Mouse (Mus musculus): ENCODE results near the gene Ddb2. TPM values are rescaled to one million over a fixed set of nuclear protein-coding genes. Genes with fewer than 3 reads are reported as not detected.

Ddb2 gene
- total and polyA plus RNA-seq, 2 experiments: 4.4 to 7.9 TPM

DNA sequence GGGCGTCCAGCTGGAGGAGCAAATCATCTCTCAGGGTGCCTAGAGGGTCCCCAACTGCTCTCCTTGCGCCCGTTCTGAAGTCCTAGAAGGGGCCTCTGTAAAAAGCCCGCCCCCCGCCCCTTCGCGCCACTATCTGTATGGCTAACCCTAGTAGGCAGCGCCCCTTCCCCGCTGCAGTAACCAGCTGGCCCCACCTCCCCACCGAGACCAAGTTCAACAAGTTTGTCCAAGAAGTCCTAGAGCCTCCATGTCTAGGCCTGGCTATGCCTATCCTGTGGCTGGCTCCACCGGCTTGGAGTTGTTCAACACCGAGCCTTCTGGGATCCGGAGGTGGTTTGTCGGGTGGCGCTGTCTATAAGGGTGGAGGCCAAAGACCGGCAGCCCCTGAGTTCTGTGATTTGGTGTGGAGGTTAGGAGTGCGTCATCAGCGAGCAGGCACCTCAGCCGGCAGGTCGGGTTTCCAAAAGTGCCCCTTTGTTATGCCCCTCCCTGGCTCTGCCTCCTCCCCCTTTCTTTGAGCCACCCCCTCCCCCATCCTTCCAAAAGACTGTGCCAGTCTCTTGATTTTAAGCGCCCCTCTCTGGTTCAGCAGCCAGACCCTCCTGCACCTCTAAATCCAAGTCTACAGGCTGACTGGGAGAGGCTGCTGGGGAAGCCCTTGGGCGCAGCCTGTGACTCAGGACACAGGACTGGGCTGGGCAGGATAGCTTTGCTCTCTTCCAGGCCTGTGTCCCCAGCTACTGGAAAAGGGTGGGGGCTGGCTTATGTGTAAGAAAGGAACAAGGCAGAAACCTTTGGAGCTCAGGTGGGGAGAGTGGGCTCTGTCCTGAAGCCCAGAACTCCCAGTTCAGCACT lies 20.6 kb upstream of the Ddb2 start:
- 2% methylated on average over 22 of the region's 22 CpGs for WGBS
- Histone ChIP-seq H3K4me1 (ENCODE audit: control insufficient read depth, insufficient read depth, low read length) (peaks cover 12% of the 10 kb centered on the region), H3K4me3 (ENCODE audit: insufficient read depth, low read depth, low read length) (peak overlapping the region; percentile 98), H3K27me3 (ENCODE audit: control insufficient read depth, insufficient read depth, low read length) (no peaks in the 10 kb centered on the region), H3K79me2 (ENCODE audit: control insufficient read depth, insufficient read depth, low read length) (peaks cover 14% of the 10 kb centered on the region; the same call in 1 of the 2 replicates), H3K27ac (replicated peaks; ENCODE audit: insufficient read depth, low read depth, low read length) (peak overlapping the region; percentile 88), H3K36me3 (ENCODE audit: control insufficient read depth, insufficient read depth, low read length) (peaks cover 9% of the 10 kb centered on the region; the same call in 1 of the 2 replicates), H3K9ac (ENCODE audit: low read depth, low read length) (peak overlapping the region; percentile 98)
- DNase-seq (ENCODE audit: extremely low read depth, low read depth, low spot score): peak; percentile 68
- TF ChIP-seq CTCF (IDR thresholded peaks at IDR 0.05; ENCODE audit: low read depth, low read length) (no peak), POLR2A (IDR thresholded peaks at IDR 0.05; ENCODE audit: extremely low read depth, insufficient read depth, low read length) (no peak)

DNA sequence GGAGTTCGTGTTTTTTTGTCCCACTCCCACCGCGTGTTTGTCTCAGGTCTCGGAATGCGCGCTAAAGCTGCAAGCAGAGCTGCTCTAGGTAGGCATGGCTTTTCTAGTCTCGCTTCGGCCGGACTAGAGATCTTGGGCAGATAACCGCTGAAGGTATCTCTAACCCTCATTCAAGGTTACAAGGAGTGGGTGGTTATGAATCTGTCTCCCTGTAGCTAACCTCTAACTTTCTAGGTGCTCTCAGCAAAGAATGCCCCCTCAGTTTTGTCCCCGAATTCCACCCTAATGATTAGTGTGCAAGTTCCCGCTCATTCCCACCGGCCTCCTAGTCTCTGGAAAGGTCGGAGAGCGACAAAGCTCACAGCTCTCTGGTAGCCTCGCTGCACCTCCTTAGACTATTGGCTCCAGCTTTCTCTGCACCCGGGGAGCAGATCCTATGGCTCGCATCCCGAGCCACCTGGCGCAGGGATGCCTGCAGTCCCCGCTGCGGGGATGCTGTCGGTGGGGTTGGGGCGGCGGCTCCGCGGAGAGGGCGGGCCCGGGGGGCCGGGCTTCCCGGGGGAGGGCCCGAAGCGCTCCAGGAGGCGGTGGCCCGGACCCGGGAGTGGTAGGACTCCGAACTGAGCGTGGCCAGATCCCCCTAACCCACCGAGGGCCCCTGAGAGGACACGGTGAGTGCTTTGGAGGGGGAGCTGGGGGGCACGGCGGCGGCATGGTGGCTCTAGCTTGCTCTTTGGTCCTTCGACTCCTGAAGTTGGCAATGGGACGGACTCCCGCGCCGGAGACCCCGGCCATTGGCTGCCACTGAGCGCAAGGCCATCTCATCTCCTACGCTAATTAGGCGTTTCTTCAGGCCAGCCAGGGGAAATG lies 19.7 kb upstream of the Ddb2 start:
- Histone ChIP-seq H3K79me2 (ENCODE audit: control insufficient read depth, insufficient read depth, low read length) (peaks cover 14% of the 10 kb centered on the region; the same call in 1 of the 2 replicates), H3K4me1 (ENCODE audit: control insufficient read depth, insufficient read depth, low read length) (peaks cover 12% of the 10 kb centered on the region), H3K4me3 (ENCODE audit: insufficient read depth, low read depth, low read length) (peak overlapping the region; percentile 98), H3K36me3 (ENCODE audit: control insufficient read depth, insufficient read depth, low read length) (peaks cover 9% of the 10 kb centered on the region; the same call in 1 of the 2 replicates), H3K27me3 (ENCODE audit: control insufficient read depth, insufficient read depth, low read length) (no peaks in the 10 kb centered on the region), H3K27ac (replicated peaks; ENCODE audit: insufficient read depth, low read depth, low read length) (peak overlapping the region; percentile 88), H3K9ac (ENCODE audit: low read depth, low read length) (peak overlapping the region; percentile 98)
- TF ChIP-seq POLR2A (IDR thresholded peaks at IDR 0.05; ENCODE audit: extremely low read depth, insufficient read depth, low read length) (0 out of 2 replicates have a peak, but pooled peaks have one; percentile 34), CTCF (IDR thresholded peaks at IDR 0.05; ENCODE audit: low read depth, low read length) (no peak)
- no peak for DNase-seq (ENCODE audit: extremely low read depth, low read depth, low spot score)
- WGBS: 1% methylated on average over 49 of the region's 52 CpGs

DNA sequence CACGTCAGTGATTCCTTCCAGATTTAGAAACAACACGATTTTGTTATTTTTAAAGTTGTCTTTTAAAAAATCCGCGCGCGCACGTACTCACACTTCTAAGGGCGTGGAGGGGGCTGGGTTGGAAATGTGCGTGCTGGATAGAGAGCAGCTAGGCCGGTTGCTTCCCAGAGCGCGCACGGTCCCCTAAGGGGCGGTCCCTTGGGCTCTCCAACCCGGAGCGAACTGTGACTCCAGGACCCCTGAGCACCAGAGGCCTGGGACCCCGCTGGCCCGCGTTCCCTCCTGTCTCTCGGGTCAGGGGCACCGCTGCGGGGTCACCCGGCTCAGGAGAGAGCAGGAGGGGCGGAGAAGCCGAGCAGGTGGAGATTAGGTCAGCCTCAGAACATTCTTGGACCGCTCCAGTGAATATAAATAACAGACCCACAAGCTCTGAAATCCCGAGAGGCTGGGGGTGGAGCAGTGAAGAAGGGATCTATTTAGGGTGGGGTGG lies 18.9 kb upstream of the Ddb2 start, which contains the start of gene Pacsin3:
Gene Pacsin3, plus strand, starts transcription at position 294 of the 490 bp plus-strand sequence.
- 28% methylated on average over 27 of the region's 27 CpGs for WGBS
- H3K79me2 ChIP-seq (ENCODE audit: control insufficient read depth, insufficient read depth, low read length): peaks cover 14% of the 10 kb centered on the region; the same call in 1 of the 2 replicates
- no peaks in the 10 kb centered on the region for H3K27me3 ChIP-seq (ENCODE audit: control insufficient read depth, insufficient read depth, low read length)
- DNase-seq (ENCODE audit: extremely low read depth, low read depth, low spot score): no peak
- peak within 1 kb of the TSS; percentile 88 for H3K27ac ChIP-seq (replicated peaks; ENCODE audit: insufficient read depth, low read depth, low read length)
- H3K4me3 ChIP-seq (ENCODE audit: insufficient read depth, low read depth, low read length): peak within 1 kb of the TSS; percentile 98
- TF ChIP-seq CTCF (IDR thresholded peaks at IDR 0.05; ENCODE audit: low read depth, low read length) (no peak), POLR2A (IDR thresholded peaks at IDR 0.05; ENCODE audit: extremely low read depth, insufficient read depth, low read length) (no peak)
- H3K4me1 ChIP-seq (ENCODE audit: control insufficient read depth, insufficient read depth, low read length): peaks cover 12% of the 10 kb centered on the region
- H3K9ac ChIP-seq (ENCODE audit: low read depth, low read length): peak within 1 kb of the TSS; percentile 98
- peaks cover 4% of the 10 kb centered on the region; the same call in 1 of the 2 replicates for H3K36me3 ChIP-seq (ENCODE audit: control insufficient read depth, insufficient read depth, low read length)

DNA sequence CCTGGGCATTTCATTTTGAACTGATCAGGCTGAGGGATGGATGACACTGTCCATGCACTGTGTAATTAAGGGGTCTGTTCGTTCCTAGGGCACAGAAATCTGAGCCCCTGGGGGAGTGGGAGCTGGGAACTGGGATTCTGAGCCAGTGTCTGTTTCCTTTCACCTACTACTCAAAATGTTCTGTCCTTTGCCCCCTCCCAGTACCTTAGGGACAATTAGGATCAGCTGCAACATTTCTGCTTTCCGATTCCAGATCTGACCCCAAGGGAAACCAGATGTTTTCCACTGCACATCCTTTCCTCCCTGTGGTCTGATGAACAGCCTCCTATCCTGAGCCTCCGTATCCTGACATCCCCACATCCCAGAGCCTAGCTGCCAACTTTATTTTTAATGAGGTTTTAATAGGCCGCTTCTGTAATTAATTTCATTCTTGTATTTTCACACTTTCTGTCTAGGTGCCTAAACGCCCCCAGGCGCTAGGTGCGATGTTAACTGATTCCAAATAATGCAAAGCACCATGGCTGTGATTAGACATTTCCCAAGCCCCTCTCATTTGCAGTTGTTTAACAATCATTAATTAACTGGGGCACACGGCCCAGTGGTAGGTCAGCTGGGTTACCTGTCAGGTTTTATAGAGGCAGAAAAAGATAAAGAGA lies 18.1 kb upstream of the Ddb2 start:
- no peak for DNase-seq (ENCODE audit: extremely low read depth, low read depth, low spot score)
- Histone ChIP-seq H3K79me2 (ENCODE audit: control insufficient read depth, insufficient read depth, low read length) (peaks cover 14% of the 10 kb centered on the region; the same call in 1 of the 2 replicates), H3K36me3 (ENCODE audit: control insufficient read depth, insufficient read depth, low read length) (no peaks in the 10 kb centered on the region), H3K27me3 (ENCODE audit: control insufficient read depth, insufficient read depth, low read length) (no peaks in the 10 kb centered on the region), H3K4me1 (ENCODE audit: control insufficient read depth, insufficient read depth, low read length) (peaks cover 12% of the 10 kb centered on the region), H3K9ac (ENCODE audit: low read depth, low read length) (no peak overlapping the region), H3K27ac (replicated peaks; ENCODE audit: insufficient read depth, low read depth, low read length) (no peak overlapping the region), H3K4me3 (ENCODE audit: insufficient read depth, low read depth, low read length) (no peak overlapping the region)
- 75% methylated on average over 8 of the region's 8 CpGs for WGBS
- TF ChIP-seq CTCF (IDR thresholded peaks at IDR 0.05; ENCODE audit: low read depth, low read length): no peak
- no peak for TF ChIP-seq POLR2A (IDR thresholded peaks at IDR 0.05; ENCODE audit: extremely low read depth, insufficient read depth, low read length)

DNA sequence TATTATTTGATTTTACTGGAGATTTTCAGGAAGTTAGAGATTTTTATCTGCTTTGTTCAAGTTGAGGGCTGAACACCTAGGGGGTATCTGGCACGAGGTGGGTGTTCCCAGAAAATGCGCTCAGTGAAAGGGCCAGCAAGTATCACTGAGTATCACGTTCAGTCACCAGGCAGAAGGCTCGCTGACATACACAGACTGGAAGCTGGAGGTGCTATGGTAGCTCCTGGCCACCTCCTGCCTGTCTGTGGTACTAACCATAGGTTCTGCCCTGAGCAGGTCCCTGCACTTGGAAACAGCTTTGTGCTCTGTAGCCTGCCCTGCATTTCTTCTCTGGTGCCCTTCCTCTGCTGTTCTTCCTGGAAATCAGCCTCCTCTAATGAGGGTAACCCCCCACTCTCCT lies 15.7 kb upstream of the Ddb2 start:
- 70% methylated on average over 4 of the region's 4 CpGs for WGBS
- Histone ChIP-seq H3K9ac (ENCODE audit: low read depth, low read length) (no peak overlapping the region), H3K36me3 (ENCODE audit: control insufficient read depth, insufficient read depth, low read length) (no peaks in the 10 kb centered on the region), H3K4me3 (ENCODE audit: insufficient read depth, low read depth, low read length) (no peak overlapping the region), H3K79me2 (ENCODE audit: control insufficient read depth, insufficient read depth, low read length) (no peaks in the 10 kb centered on the region), H3K27me3 (ENCODE audit: control insufficient read depth, insufficient read depth, low read length) (no peaks in the 10 kb centered on the region), H3K27ac (replicated peaks; ENCODE audit: insufficient read depth, low read depth, low read length) (no peak overlapping the region), H3K4me1 (ENCODE audit: control insufficient read depth, insufficient read depth, low read length) (peaks cover 2% of the 10 kb centered on the region; the same call in 1 of the 2 replicates)
- TF ChIP-seq CTCF (IDR thresholded peaks at IDR 0.05; ENCODE audit: low read depth, low read length): no peak
- TF ChIP-seq POLR2A (IDR thresholded peaks at IDR 0.05; ENCODE audit: extremely low read depth, insufficient read depth, low read length): no peak
- no peak for DNase-seq (ENCODE audit: extremely low read depth, low read depth, low spot score)
